Mouse (Mus musculus): ENCODE results near the gene Sapcd1.
A peak's percentile ranks its signal among the peaks of the same experiment; 100 is the strongest.
"Not testable (repeated sequence)": the region's sequence is repeated elsewhere in the genome, so short reads cannot be mapped to it uniquely, and the experiment has no call there.

Gene Sapcd1

DNA sequence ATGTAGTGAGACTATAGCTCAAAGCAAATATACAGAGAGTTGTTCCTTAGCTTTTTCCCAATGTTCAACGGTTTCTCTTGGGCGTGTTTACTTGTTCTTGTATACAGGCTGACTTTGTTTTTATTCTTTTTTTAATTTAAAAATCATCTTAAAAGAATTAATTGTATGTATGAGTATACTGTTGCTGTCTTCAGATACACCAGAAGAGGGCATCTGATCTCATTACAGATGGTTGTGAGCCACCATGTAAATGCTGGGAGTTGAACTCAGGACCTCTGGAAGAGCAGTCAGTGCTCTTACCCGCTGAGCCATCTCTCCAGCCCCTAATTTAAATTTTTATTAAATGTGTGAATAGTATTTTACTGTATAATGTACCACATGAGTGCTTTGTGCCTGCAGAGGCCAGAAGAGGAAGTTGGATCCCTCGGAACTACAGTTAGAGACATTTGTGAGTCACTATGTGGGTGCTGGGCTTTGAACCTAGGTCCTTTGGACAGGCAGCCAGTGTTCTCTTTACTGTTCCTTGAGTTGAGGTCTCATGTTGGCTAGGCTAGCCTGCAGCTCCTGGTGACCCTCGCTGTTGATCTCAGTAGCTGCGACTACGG is 20.3 kb downstream of the Sapcd1 start:
- no peak for DNase-seq (ENCODE audit: low read depth)

DNA sequence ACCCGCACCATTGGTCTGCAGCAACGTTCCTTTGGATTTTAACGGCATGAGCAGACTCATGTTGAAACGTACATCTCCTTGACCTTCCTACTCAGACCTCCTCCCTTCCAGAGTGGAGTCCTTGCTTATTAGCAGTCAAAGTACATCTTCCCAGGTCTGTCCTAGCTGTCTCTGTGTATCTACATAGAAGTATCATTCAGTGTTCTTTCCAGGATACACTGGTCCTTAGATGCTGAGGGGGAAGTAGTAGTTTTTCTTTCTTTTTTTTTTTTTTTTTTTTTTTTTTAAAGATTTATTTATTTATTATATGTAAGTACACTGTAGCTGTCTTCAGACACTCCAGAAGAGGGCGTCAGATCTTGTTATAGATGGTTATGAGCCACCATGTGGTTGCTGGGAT is 21.9 kb downstream of the Sapcd1 start:
- DNase-seq (ENCODE audit: low read depth), result not testable (repeated sequence)

DNA sequence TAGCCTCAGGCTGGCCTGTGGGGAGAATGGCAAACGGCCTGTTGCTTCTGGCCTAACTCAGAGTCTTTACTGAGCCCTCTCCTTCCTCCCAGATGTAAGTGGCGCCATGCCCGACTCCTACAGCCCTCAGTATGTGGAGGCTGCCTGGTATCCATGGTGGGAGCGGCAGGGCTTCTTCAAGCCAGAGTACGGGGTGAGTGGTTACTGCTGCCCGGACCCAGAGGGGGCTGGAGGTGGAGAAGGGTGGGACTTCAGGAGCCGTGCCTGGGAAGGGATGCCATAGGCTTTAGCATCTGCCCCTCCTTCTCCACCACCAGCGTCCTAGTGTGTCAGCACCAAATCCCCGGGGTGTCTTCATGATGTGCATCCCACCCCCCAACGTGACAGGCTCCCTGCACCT is 22.7 kb downstream of the Sapcd1 start:
- DNase-seq (ENCODE audit: low read depth), result no peak

DNA sequence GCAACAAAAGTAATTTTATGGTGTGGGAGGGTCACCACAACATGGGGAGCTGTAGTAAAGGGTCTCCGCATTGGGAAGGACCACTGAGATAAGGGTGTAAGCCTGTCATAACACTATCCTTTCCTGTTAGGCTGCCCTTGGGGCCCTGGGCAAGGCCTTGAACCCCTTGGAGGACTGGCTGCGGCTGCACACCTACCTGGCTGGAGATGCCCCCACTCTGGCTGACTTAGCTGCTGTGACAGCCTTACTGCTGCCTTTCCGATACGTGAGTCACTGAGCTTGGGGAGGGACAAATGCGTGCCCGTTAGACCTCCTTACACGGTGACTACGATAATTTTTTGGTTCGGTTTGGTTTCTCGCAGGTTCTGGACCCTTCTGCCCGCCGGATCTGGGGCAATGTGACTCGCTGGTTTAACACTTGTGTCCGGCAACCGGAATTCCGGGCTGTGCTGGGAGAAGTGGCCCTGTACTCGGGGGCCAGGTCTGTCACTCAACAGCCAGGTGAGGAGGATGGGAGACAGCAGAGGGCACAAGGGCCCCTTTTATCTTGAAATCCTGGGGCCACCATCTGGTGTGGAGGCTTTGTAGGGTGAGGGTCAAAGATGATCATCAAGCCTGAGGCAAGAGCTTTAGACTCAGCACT is 23.6 kb downstream of the Sapcd1 start:
- DNase-seq (ENCODE audit: low read depth), result no peak

DNA sequence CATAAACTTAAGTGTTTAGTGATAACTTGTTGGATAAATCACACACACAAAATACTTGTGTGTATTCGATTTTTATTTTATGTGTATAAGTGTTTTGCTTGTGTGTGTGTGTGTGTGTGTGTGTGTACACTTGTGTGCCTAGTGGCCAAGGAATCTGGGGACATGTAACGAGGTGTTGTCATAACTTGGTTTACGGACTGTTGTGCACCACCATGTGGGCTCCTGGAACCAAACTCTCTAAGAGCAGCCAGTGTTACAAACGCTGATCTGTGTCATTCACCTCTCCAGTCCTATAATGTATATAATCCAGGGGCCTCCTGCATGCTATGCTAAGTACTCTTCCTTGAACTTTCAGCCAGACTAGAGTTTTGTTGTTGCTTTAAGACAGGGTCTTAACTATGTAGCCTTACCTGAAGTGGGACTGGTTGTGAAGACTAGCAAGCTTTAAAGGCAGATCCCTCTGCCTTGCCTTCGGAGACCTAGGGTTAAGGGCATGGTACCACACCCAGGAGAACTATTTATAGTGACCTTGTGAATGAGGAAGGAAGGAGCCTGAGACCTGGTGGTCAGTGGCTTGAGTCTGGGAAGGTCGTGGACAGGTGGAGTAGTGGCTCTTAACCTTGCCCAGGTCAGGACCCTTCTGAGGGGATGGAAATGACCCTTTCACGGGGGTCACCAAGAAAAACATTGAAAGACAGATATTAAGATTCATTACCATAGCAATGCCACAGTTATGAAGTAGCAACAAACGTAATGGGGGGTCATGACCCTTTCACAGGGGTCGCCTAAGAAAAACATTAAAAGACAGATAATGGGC is 24.6 kb downstream of the Sapcd1 start:
- DNase-seq (ENCODE audit: low read depth), result no peak

DNA sequence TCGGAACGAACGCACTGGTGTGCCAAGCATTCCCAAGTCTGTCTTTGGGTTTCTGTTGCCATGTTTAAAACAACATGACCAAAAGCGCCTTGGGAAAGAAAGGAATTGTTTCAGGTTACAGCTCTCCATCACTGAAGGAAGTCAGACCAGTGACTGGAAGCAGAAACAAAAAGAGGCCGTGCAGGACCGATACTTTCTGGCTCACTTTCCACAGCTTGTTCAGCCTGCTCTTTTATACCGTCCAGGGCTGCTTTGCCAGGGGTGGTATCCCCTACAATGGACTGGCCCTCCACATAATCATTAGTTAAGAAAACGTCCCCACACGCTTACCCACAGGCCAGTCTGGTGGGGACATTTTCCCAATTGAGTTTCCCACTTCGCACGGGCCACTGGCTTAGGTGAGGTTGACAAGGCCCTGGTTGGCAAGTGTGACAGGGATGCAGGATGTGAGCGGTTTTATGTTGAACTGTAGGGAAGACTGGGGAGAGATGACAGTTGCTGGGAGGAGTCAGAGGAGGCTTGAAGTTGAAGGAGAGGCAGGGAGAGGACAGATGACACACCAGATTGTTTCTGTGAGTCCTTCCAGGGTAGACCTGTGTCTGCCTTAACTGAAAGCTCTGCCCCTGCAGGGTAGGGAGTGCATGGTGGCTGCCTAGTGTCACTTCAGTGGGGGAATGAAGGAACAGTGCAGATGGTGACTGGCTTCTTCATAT is 25.5 kb downstream of the Sapcd1 start:
- no peak for DNase-seq (ENCODE audit: low read depth)

DNA sequence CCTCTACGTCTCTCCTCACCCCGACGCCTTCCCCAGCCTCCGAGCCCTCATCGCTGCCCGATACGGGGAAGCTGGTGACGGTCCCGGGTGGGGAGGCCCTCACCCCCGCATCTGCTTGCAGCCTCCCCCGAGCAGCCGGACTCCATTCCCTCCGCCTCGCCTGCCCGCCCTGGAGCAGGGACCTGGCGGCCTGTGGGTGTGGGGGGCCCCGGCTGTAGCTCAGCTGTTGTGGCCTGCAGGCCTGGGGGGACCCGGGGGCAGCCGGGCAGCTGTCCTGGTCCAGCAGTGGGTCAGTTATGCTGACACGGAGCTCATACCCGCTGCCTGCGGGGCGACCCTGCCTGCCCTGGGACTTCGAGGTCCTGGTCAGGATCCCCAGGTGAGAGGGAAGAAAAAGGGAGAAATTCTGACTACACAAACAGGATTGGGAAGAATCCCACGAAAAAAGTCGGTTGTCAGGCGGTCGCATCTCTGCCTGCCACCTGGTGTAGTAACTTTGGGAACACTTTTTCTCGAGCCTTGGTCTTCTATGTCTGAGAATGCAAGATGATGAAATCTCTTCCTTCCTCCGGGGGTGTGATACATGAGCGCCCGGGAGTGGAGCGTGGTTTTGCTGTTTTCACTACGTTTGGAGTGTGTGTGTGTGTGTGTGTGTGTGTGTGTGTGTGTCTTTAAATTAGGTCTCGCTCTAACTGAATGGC is 26.2 kb downstream of the Sapcd1 start:
- no peak for DNase-seq (ENCODE audit: low read depth)

DNA sequence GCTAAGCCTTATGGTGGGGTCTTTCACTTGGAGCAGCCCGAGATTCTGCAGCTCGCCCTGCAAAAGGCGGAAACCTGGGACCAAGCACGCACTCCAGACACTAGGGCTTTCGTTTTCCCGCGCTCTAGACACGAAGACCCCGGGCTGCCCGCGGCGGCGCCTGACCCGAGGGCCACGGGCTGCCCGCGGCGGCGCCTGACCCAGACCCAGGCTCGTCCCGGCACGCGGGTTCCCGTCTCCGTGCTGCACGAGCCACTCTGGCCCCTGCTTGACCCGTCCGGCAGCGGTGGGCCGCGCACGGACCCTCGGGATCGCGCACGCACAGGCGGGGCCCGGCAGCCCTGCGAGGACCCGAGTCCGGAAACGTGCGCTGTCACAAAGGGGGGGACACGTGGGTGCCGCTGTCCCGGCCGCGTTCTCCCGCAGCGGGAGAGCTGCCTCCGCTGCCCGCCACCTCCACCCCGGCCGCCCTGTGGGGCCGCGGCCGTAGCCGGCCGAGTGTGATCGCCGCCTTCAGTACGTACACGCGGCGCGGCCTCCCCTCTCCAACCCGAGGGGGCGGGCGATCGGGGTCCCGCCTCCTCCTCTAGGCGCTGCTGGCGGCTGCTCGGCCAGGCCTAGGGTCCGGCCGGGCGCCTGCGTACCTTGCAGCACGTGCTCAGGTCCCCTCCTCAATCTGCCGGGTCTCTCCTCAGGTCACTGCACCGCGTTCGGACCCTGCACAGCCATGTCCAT is 26.9 kb downstream of the Sapcd1 start, which contains the start of gene Vars:
Gene Vars (plus strand): TSS at position 271 of the 735 bp plus-strand sequence.
- DNase-seq (ENCODE audit: low read depth), result no peak

DNA sequence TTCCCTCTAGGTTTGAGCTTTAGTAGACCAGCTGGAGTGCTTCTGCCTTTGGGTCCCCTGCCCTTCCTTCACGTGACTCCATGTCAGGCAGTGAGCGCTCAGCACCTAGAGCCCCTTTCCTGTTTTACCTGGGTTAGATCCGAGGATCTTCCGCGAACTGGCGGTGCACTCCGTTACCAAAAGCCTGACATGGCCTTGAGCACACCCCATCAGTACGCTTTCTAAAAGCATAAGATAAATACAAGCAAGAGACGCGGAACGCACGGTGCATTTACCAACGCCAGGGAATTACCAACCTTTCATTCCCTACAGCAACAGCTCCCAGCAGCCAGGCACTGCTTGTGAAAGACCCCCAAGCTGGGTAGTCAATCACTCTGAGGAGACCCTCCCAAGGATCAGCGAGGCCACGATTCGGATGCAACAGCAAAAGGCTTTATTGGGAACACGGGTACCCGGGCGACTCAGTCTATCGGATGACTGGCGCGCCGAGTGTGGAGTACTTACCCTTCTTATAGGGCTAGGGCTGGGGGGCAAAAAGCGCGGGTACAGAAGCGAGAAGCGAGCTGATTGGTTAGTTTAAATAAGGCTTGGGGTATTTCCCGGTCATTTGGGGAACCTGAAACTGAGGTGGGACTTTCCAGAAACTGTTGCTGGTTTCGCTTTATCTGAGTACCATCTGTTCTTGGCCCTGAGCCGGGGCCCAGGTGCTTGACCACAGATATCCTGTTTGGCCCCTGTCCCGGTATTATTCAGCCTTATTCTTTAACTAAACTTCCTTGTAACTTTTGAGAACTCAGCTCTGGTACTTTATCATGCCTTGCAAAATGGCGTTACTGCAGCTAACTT is 27.7 kb downstream of the Sapcd1 start:
- DNase-seq (ENCODE audit: low read depth), result not testable (repeated sequence)

DNA sequence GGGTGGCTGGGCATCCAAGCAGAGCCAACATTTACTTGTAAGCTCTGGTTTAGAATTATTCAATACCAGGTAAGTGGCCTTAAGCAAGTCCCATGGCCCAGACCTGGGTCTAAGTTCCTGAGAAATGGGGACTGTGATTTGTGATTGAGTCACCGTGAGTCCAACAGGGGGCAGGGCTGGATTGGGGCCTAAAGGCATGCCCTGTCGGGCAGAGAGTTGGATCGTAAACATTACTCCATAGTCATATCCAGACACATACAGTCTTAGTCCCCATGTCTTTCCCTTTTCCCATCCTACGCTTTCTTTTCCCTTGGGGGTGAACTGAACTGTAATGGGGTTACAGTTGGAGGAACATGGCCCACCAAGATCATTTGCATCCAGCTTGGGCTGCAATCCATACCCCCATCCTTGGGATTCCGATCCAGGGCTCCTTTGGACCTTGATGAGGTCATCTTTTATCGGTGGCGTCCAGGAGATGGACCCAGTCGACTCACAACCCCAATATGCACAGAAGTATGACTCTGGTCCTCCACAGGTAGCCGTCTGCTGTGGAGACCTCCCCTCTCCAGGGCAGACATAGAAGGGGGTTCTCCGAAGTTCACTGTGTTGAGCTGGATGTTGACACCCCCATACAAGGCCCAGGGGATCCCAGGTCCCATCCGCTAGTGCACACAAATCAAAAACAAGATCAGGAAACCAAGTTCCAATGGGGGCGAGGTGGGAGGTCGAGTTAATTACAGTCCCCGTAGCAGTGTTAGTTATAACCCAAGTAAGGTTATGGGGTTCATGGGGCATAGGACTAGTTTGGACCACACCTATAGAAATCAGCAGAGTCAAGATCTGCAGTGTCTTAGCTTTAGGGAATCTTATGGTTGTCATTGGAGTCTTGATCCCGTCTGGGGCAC is 29.0 kb downstream of the Sapcd1 start:
- no peak for DNase-seq (ENCODE audit: low read depth)

DNA sequence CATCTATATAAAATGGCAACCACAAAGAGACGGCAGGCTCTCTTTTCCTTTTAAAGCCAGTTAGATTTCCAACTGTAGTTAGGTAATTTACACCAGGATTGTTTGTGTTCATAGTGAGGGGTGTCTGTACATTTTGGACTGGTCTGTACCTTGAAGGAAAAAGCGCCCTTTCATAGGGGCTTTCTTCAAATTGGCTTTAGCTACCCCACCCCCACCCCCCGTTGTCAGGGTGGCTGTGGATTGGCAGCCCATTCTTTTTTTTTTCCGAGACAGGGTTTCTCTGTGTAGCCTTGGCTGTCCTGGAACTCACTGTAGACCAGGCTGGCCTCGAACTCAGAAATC is 30.7 kb downstream of the Sapcd1 start:
- no peak for DNase-seq (ENCODE audit: low read depth)

DNA sequence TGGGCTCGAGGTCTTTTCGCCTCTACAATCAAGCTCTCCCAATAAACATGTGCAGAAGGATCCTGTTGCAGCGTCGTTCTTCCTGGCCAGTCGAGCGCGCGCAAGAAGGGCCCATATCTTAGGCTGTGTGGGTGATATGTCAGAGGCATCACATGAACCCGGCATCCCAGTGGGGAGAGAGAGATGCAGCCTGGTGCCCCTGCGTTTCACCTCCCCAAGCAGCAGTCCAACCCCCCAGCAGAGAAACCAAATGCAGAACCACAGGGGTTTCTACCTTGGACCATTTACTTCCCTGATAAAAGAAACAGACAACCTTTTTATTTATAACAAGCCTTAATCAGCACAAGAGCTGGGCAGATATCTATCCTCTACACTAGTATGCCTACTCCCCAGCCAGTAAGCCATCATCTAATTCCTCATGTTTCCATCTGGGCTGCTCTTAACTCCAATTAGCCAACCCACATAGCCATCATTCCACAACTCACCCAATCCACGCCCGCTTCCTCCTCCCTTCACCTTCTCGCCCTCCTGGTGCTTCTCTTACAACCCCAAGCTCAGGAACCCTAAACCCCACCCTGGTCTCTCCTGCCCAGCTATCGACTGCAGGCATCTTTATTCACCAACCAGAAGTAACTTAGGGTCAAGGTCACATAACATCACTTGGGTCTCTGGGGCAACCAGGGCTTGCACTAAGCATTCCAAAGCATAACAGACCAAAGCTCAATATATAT is 31.2 kb downstream of the Sapcd1 start:
- DNase-seq (ENCODE audit: low read depth), result no peak

DNA sequence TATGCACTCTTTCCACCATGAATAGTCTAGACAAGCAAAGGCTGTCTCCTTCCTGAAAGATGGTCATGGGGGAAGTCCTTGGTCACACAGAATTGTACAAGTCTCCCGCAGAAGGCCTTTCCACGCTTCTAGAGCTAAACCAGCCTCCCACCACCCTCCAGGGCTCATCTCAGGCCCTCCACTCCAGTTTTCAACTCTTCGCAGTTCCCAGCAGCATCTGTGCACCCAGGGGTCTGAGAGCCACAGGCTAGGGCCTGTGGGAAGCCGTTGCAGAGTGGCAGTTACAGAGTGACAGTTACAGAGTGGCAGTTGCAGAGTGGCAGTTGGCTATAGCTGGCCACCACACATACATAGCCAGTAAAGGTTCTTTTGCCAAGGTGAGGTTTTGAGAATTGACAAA is 31.9 kb downstream of the Sapcd1 start:
- not testable (repeated sequence) for DNase-seq (ENCODE audit: low read depth)

DNA sequence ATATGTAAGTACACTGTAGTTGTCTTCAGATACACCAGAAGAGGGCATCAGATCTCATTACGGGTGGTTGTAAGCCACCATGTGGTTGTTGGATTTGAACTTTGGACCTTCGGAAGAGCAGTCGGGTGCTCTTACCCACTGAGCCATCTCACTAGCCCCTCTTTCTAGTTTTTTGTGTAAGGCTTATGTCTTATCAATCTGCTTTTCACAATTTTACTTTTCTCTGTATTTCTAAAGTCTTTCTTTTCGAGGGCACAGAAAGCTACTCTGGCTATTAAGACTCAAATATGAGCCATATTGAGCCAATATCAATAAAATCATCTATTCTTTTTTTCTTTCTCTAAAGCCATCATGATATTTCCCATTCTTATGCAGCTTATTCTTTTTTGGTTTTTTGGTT is 32.6 kb downstream of the Sapcd1 start:
- DNase-seq (ENCODE audit: low read depth), result not testable (repeated sequence)

DNA sequence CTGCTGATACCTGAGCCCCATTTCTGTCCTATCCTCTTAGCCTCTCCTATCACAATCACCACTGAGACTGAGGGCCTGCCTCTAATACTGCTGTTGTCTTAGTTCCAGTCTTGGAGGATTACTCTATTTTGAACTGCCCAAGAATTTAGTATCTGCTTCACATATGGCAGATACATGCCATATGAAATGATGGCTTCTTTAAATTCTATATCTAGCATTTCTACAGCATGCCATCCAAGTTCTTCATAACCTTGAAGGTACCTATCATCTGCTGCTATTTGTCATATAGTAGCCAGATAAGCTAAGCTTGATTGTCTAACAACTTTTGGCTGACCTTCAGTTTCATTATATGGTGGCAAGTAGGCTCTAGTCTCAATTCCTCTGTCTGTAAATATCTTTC is 33.1 kb downstream of the Sapcd1 start:
- DNase-seq (ENCODE audit: low read depth), result no peak

DNA sequence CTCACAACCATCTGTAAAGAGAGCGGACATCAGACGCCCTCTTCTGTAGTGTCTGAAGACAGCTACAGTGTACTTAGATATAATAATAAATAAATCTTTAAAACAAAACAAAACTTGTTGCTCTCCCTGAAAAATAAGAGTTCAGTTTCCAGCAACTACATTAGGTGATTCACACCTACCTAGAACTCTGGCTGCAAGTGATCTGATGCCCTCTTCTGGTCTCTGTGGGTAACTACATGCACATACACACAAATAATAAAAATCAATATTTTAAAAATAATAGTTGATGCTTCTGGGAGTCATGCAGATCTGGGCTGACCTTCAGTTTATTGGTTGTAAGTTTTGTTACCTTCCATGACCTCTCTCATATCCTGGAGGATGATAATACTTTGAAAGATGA is 43.6 kb downstream of the Sapcd1 start:
- DNase-seq (ENCODE audit: low read depth), result no peak

DNA sequence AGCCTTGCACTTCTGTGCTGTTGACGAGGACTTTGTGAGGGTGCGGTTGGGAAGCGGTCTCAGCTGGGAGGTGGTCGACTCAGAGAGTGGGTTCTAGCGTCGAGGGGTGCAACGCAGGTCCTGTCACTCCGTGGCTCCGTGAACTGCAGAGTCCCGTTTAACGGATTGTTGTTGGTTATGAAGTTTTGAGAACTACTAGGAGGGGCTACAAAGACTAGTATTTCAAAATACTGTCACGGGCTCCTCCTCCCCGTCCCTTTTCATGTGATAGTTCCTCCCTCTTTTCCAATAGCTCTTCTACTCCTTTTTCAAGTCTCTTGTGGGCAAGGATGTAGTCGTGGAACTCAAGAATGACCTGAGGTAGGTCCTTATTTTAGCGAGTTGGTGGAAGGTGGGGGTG is 45.5 kb downstream of the Sapcd1 start:
- no peak for DNase-seq (ENCODE audit: low read depth)

DNA sequence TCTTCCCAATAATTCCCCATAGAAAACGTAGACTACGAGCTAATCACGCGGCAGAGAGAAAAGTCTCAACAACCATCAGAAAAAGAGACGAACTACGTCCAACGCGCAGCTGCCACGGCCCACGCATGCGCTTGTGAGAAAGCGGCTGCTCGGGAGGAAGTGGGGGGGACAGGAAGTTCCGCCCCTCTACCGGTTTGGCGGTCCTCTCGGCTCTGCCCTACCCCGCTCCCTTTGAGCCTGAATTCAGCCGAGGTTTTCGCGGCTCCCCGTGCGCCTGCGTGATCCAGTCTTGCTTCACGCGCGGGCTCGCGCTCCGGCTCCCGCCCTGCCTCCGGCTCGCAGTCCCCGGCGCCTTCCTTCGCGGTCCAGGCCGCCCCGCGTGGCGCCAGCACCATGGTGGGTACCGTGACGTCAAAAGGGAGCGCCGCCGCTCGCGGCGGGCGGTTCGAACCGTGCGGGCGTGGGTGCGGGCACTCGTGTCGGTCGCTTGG is 46.1 kb downstream of the Sapcd1 start, which contains the start of gene Lsm2:
Gene Lsm2 (plus strand): TSS at position 173 of the 491 bp plus-strand sequence.
- peak; percentile 89 for DNase-seq (ENCODE audit: low read depth)
